Mouse (Mus musculus) erythroblast, embryonic 14.5 days (primary cell): ENCODE data around the gene Nfkbiz. TPM values are rescaled to one million over a fixed set of nuclear protein-coding genes. Genes with fewer than 3 reads are reported as not detected.

Source experiments
- H3K27me3 ChIP-seq: 2 replicates; pipeline ENCODE4 v1.6.1; 2012; ENCODE audit warnings: inconsistent platforms; ENCODE audit not compliant: control insufficient read depth
- H3K36me3 ChIP-seq: 2 replicates; pipeline ENCODE4 v1.6.1; 2012; ENCODE audit warnings: mild to moderate bottlenecking, inconsistent platforms; ENCODE audit not compliant: control insufficient read depth
- H3K4me1 ChIP-seq: 2 replicates; pipeline ENCODE4 v1.6.1; 2012; ENCODE audit warnings: inconsistent platforms; ENCODE audit not compliant: control insufficient read depth
- H3K4me3 ChIP-seq: replicated peaks from 2 replicates; pipeline ENCODE3; 2012; ENCODE audit warnings: moderate library complexity, mild to moderate bottlenecking, inconsistent platforms
- H3K9me3 ChIP-seq: 2 replicates; pipeline ENCODE4 v1.6.1; 2012; ENCODE audit warnings: low read length, inconsistent platforms, mixed read lengths; ENCODE audit not compliant: control insufficient read depth
- GATA1 ChIP-seq: IDR thresholded peaks from 2 replicates; pipeline ENCODE4 v1.6.1; 2012; ENCODE audit warnings: low read length, inconsistent platforms, mixed read lengths
- TAL1 ChIP-seq: IDR thresholded peaks from 3 replicates; pipeline ENCODE4 v1.6.1; 2012; ENCODE audit warnings: low read length, inconsistent platforms, mixed read lengths
- polyA plus RNA-seq: library from polyadenylated mRNA; stranded (reverse); fragments of >175 nt; gene quantifications from 2 replicates; pipeline ENCODE4 v1.2.3, GENCODE M21; 2012

The Nfkbiz gene
- polyA plus RNA-seq, 1 experiment: 0.09 TPM

- no peak for TF ChIP-seq TAL1
- no peak for TF ChIP-seq GATA1
Observed at GRCm38 (mm10) chr16:55837168-55837567, 1.5 kb downstream of the Nfkbiz start.

GRCm38 (mm10) chr16:55835798-55836197, 2.9 kb downstream of the Nfkbiz start:
- peaks cover 17% of the 10 kb centered on the region for H3K4me1 ChIP-seq
- TF ChIP-seq TAL1 (no peak), GATA1 (no peak)
- no peaks in the 10 kb centered on the region for H3K9me3 ChIP-seq
- H3K36me3 ChIP-seq: no peaks in the 10 kb centered on the region; the same call in 1 of the 2 replicates
- no peaks in the 10 kb centered on the region for H3K27me3 ChIP-seq
- no peak overlapping the region for H3K4me3 ChIP-seq

More at GRCm38 (mm10) chr16:55837168-55837567, 1.5 kb downstream of the Nfkbiz start:
- no peak overlapping the region for H3K4me3 ChIP-seq
- no peaks in the 10 kb centered on the region; the same call in 1 of the 2 replicates for H3K36me3 ChIP-seq
- no peaks in the 10 kb centered on the region for H3K27me3 ChIP-seq
- H3K4me1 ChIP-seq: peaks cover 17% of the 10 kb centered on the region
- no peaks in the 10 kb centered on the region for H3K9me3 ChIP-seq

- Histone ChIP-seq H3K9me3 (no peaks in the 10 kb centered on the region), H3K27me3 (no peaks in the 10 kb centered on the region), H3K4me1 (peaks cover under 1% of the 10 kb centered on the region; the same call in 1 of the 2 replicates), H3K4me3 (no peak overlapping the region), H3K36me3 (no peaks in the 10 kb centered on the region; the same call in 1 of the 2 replicates)
- TF ChIP-seq TAL1 (no peak), GATA1 (no peak)
Observed at GRCm38 (mm10) chr16:55832617-55833016, 6.1 kb downstream of the Nfkbiz start.

- Histone ChIP-seq H3K4me3 (no peak overlapping the region), H3K9me3 (no peaks in the 10 kb centered on the region)
Observed at GRCm38 (mm10) chr16:55832040-55832439, 6.7 kb downstream of the Nfkbiz start.

GRCm38 (mm10) chr16:55831451-55831850, 7.2 kb downstream of the Nfkbiz start:
- no peaks in the 10 kb centered on the region for H3K27me3 ChIP-seq
- TF ChIP-seq TAL1: no peak
- TF ChIP-seq GATA1: no peak

More at GRCm38 (mm10) chr16:55832040-55832439, 6.7 kb downstream of the Nfkbiz start:
- Histone ChIP-seq H3K4me1 (no peaks in the 10 kb centered on the region), H3K36me3 (no peaks in the 10 kb centered on the region; the same call in 1 of the 2 replicates), H3K27me3 (no peaks in the 10 kb centered on the region)
- TF ChIP-seq TAL1 (no peak), GATA1 (no peak)

GRCm38 (mm10) chr16:55823398-55824155, 15.1 kb downstream of the Nfkbiz start:
- no peak for TF ChIP-seq TAL1
- no peak for TF ChIP-seq GATA1
- Histone ChIP-seq H3K36me3 (no peaks in the 10 kb centered on the region; the same call in 1 of the 2 replicates), H3K9me3 (no peaks in the 10 kb centered on the region), H3K4me1 (peaks cover 15% of the 10 kb centered on the region), H3K27me3 (peaks cover 39% of the 10 kb centered on the region), H3K4me3 (no peak overlapping the region)

More at GRCm38 (mm10) chr16:55831451-55831850, 7.2 kb downstream of the Nfkbiz start:
- no peaks in the 10 kb centered on the region for H3K9me3 ChIP-seq
- no peaks in the 10 kb centered on the region for H3K4me1 ChIP-seq
- H3K36me3 ChIP-seq: no peaks in the 10 kb centered on the region; the same call in 1 of the 2 replicates
- H3K4me3 ChIP-seq: no peak overlapping the region

GRCm38 (mm10) chr16:55822741-55823397, 15.8 kb downstream of the Nfkbiz start:
- peaks cover 15% of the 10 kb centered on the region for H3K4me1 ChIP-seq

GRCm38 (mm10) chr16:55821997-55822740, 16.5 kb downstream of the Nfkbiz start:
- TF ChIP-seq TAL1: no peak
- Histone ChIP-seq H3K4me1 (peaks cover 15% of the 10 kb centered on the region), H3K27me3 (peaks cover 39% of the 10 kb centered on the region), H3K36me3 (peaks cover 6% of the 10 kb centered on the region), H3K4me3 (peak overlapping the region; percentile 76), H3K9me3 (no peaks in the 10 kb centered on the region)

More at GRCm38 (mm10) chr16:55822741-55823397, 15.8 kb downstream of the Nfkbiz start:
- Histone ChIP-seq H3K36me3 (peaks cover 2% of the 10 kb centered on the region), H3K27me3 (peaks cover 39% of the 10 kb centered on the region), H3K9me3 (no peaks in the 10 kb centered on the region), H3K4me3 (peak overlapping the region; percentile 76)
- no peak for TF ChIP-seq GATA1
- TF ChIP-seq TAL1: no peak

- TF ChIP-seq TAL1 (no peak), GATA1 (no peak)
Observed at GRCm38 (mm10) chr16:55821571-55821981, 17.1 kb downstream of the Nfkbiz start.

More at GRCm38 (mm10) chr16:55821571-55821981, 17.1 kb downstream of the Nfkbiz start:
- H3K9me3 ChIP-seq: no peaks in the 10 kb centered on the region
- peaks cover 15% of the 10 kb centered on the region for H3K4me1 ChIP-seq
- H3K27me3 ChIP-seq: peaks cover 39% of the 10 kb centered on the region
- peak overlapping the region; percentile 76 for H3K4me3 ChIP-seq
- H3K36me3 ChIP-seq: peaks cover 6% of the 10 kb centered on the region
